Mouse (Mus musculus): ENCODE measurements around the gene Nln.

The Nln gene

GRCm38 (mm10) chr13:104109288-104109815 is at the start of gene Nln, which contains the start of gene Sgtb:
Gene Nln (minus strand): TSS chr13:104109614.
Gene Sgtb (plus strand): TSS chr13:104109741.
- peak; percentile 86 for DNase-seq (ENCODE audit: low read depth, low spot score)

GRCm38 (mm10) chr13:104155686-104156085 is 46.3 kb upstream of the Nln start:
- no peak for DNase-seq (ENCODE audit: low read depth, low spot score)

GRCm38 (mm10) chr13:104155106-104155505 is 45.7 kb upstream of the Nln start:
- no peak for DNase-seq (ENCODE audit: low read depth, low spot score)

DNA sequence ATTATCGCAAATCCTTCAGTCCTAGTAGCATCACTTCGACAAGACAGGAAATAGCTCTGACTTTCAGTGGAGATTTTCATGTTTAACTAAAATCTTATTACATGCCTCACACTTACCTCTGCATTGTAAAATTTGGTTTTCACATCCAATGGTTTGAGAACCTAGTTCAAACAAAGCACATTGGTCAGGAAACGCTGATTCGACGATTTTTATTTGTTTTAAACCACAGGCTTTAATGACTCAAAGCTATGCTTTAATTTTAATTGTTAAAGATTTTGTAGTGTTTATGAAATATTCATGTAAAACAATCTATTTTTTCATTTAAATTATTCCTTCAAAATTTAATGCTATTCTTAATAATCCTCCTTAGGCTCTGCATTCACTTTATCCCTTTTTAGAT is 44.8 kb upstream of the Nln start:
- no peak for DNase-seq (ENCODE audit: low read depth, low spot score)

GRCm38 (mm10) chr13:104145646-104146045 is 36.2 kb upstream of the Nln start:
- no peak for DNase-seq (ENCODE audit: low read depth, low spot score)

- DNase-seq (ENCODE audit: low read depth, low spot score) = no peak
These were observed 35.5 kb upstream of the Nln start for GRCm38 (mm10) chr13:104144871-104145270.

DNA sequence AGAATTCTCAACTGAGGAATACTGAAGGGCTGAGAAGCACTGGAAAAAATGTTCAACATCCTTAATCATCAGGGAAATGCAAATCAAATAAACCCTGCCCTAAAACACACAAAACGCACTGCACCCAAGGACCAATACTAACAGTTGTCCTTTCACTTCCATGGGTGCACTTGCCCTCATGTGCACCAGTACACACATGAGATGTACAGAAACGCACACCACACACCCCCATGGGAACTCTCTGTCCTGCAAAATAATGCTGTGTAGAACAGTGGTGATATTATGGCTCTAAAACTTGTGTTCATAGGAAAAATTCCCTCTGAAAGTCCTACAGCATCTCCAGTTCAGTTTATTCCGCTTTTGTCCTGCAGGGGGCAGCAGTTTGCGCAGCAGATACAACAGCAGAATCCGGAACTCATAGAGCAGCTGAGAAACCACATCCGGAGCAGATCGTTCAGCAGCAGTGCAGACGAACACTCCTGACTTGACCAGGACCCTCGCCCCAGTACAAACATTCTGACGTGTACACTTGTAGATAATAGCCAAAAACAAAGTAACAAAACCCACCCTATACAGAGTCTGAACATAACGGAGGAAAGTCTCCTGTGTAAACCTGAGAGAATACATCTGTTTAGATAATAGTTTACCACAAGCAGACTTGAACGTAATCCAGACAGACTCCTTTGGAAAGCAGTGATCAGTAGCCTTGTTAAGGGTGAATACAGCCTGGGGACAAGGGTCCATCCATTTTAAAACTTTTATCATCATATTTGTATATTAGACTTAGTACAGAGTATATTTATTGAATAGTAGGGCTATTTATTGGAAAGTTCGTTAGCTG is 30.2 kb upstream of the Nln start:
- peak; percentile 77 for DNase-seq (ENCODE audit: low read depth, low spot score)

DNA sequence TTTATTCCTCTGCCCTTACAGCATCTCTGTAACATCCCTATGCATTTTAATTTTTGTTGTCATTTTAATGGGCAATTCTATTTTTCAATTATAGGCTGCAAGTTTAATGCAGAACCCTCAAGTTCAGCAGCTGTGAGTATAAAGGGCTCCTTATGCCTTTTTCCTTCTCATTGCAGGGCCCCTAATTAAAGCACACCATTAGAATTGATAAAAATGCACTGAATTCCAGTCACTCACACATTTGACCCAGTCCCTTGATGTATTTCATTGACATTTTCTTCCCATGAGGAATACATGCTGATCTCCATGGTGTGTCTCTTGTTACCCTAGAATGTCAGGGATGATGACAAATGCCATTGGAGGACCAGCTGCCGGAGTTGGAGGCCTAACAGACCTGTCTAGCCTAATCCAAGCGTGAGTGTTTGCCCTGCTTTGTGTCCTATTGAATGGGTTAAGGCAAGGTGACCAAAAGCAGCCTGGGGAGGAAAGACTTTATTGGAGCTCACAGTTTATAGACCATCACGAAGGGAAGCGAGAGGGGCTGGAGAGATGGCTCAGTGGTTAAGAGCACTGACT is 25.2 kb upstream of the Nln start:
- DNase-seq (ENCODE audit: low read depth, low spot score) = no peak

GRCm38 (mm10) chr13:104132561-104132960 is 23.1 kb upstream of the Nln start:
- no peak for DNase-seq (ENCODE audit: low read depth, low spot score)

DNA sequence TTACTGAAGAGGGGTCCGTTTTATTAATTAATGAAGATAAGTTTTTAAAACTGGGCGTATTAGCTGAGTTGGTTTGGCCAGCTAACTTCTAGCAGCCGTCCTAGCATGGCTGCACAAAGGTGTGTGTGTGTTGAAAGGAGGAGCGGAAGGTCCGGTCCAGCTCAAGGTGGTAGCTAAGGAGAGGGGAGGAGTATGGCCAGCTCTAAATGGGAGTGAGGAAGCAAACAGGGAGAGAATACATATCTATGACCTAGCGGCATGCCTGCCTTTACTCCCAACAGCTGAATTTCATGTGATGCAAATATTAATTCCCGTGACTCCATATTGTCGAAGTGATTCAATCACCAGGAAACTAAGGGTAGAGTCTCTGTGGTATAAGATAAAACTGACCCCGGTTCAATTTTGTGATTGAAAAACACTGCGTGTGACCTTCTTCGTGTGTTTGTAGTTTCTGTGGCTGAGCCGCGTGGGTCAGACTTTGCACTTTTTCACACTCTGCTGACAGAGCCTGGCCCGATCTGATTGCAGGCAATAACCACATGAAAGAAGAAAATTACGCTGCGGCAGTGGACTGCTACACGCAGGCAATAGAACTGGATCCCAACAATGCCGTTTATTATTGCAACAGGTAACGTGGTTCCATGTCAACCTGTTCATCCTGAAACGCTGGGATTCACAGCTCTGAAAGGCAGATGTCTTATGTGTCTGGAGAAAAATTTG is 14.4 kb upstream of the Nln start:
- DNase-seq (ENCODE audit: low read depth, low spot score) = no peak

DNA sequence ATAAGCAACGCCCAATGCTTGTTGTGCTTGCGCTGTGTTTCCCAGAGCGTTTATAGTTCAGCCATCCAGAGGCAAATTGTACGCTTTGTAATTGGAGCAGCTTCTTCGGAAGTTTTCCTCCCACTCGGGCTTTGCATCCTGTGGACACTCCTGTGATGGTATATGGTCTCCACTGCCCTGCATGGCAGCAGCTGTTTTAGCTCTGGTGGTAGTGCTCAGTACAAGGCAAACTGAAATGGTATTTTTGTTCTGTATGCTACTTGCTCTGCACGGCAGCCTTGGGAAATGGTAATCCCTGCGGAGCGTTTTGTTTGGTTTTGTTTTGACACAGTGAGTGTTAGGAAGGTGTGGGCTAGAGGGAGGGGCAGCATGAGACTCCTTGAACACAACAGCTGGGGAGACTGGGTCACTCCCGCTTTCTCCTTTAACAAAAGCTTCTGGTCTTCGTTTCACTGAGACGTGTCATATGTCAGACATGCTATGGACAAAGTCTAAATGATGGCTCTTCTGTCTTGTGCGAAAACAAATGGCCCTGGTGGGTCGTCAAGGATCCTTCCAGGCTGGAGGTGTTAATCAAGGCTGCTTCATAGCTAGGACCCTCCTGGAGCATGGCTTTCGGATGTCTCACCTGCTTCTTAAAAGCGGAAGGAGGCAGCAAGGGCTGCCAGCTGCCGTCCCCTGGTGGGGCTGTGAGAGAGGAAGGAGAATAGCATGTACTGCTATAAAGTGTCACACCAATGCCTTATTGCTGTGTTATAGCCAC is 12.8 kb upstream of the Nln start:
- DNase-seq (ENCODE audit: low read depth, low spot score) = no peak

DNA sequence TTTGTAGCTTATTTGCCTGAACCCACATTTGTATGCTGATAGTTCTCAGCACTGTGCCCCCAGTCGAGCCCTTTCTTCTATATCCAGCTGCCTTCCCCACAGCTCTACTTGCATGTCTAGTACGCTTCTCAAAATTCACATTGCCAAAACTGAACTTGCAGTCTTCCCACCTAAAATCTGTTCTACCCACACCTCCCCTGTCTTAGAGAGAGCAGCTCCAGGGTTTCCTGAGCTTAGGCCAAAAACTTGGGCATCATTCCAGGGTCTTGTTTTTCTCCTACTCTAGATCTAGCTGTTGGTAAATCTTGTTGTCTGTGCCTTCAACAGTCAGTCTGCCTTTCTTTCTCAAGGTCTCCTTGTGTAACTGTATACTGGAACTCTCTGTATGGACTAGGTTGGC is 5.4 kb upstream of the Nln start:
- DNase-seq (ENCODE audit: low read depth, low spot score) = no peak

DNA sequence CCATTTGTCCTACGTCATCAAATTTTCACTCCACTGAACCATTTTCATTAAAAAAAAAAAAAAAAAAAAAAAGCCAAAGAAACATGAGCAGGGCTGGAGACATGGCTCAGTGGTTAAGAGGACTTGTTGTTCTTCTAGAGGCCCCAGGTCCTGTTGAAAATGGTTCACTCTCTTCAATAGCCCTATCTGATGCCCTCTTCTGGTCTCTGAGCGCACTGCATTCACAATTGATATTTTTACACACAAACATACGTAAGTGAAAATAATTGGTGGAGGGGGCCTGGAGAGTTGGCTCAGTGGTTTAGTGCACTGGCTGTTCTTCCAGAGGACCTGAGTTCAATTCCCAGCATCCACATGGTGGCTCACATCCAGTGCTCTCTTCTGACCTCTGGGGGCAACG is 4.4 kb upstream of the Nln start:
- DNase-seq (ENCODE audit: low read depth, low spot score) = no peak

- no peak for DNase-seq (ENCODE audit: low read depth, low spot score)
These were observed 3.0 kb upstream of the Nln start for GRCm38 (mm10) chr13:104112266-104112900.

DNA sequence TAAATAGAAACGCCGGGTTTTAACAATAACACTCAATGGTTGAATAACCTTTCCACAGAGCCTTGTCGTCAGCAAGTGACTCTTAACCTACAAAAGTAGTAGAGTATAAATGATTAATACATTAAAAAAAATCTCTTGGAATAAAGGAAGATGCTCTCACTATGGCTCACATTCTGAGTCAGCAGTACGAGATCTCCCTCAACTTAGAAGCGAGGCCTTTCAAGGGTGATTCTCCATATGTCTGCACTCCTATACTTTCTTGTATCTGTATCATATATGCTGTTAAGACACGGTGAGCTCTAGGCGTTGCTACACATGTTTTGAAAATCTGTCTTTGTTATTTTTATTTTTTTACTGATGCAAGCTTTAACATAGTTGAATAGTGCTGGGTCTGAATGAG is 1.1 kb upstream of the Nln start:
- no peak for DNase-seq (ENCODE audit: low read depth, low spot score)

DNA sequence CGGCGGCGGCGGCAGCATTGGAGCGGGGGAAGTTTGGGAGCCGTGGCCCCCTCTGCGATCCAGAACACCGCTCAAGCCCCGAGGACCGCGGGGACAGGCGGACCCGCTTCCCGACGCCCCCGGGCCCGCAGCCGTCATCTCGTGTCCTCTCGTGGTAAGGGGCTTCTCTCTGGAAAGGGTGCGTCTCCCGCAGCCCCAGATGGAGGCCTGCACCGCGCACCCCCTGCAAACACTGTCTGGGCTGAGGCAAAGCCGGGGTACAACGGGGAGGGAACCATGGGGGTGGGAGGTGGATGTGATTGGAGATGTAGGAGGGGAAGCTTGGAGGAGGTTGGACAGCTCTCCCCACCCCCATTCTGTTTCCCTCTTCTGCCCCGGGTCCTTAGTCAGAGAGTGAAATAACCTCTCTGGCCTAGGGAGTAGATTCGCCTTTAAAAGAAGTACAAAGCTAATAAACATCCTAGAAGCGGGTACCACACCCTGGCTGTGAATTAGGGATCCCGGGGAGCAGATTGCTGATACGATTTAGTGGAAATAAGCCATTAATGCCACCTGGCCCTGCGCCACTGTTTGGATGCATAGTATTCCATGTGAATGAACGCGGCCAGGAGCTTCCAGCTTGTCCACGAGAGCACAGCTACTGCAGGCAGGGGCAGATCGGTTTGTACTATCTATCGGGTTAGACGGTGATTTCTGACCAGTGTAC is 555 bp upstream of the Nln start:
- peak; percentile 33 for DNase-seq (ENCODE audit: low read depth, low spot score)

GRCm38 (mm10) chr13:104108651-104109287 is 645 bp downstream of the Nln start:
- peak; percentile 16 for DNase-seq (ENCODE audit: low read depth, low spot score)

- DNase-seq (ENCODE audit: low read depth, low spot score) = no peak
These were observed 7.7 kb downstream of the Nln start for GRCm38 (mm10) chr13:104101606-104102235.

DNA sequence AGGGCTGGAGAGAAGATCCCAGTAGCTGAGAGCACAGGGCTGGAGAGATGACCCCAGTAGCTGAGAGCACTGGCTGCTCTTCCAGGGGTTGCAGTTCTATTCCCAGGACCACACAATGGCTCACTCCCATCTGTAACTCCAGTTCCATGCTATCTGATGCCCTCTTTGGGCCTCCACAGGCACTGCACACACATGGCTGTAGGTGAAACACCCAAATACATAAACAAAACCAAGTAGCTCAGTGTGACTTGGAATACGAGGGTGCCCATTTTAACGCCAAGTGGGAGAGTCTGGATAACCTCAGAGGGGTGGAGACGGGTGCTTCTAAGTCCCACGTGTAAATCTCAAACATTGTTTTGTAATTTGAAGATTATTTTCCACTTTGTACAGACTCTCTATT is 9.0 kb downstream of the Nln start:
- no peak for DNase-seq (ENCODE audit: low read depth, low spot score)

DNA sequence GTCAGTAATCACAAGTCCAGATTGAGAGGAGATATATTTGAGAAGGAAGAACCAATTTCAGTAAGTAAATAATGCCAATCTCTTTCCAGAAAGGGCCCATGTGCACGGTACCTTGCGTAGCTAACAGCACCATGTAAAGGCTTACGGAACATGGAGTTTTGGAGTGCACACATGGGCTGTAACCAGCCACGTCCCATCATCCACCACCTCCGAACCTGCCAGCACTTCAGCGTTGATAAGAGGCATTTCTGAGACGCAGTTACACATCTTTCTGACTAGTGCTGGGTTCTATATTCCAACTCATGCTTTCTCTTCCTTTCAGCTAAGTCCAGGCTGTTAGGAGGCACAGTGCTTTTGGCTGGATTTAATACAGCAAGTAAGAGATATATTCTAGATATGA is 12.2 kb downstream of the Nln start:
- no peak for DNase-seq (ENCODE audit: low read depth, low spot score)

Measured in forelimb bud, embryonic 11.5 days (tissue).